In the genomic region with DNA sequence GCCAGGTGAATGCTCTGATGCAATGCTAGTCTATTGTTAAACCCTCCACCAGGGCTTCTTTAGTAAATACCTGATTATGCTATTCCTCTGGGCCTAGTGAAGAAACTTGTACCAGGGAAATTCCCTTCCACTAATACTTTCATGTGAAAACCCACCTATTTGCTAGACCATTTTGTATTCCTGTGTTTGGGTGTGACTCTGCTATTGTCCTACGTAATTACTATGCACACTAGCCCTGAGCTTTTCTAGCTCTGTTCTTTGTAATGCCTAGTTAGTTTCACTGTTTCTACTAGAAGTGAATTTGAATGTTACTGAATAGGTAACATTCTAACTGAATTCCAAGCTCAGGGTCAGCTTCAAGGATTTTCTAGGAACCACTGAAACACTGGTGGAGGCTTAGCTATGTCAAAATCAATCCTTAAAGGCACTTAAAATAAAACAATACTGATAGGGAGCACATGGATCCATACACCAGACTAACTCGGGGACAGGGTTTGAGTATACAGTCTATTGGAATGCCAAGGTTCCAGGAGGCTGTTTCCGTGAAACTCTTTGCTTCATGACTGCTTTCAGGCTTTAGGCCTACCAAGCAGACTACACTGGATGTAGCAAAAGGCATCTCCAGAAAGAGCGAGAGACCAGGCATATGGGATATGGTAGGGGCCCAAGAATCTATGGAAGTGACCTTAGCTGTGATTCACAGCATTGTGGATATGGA, we compare ENCODE assay signal across 32 mouse cellular contexts. TPM values are rescaled to one million over a fixed set of nuclear protein-coding genes. Genes with fewer than 3 reads are reported as not detected.
"Had no signal": no experiment of that assay in that cellular context is flagged by ENCODE, and none has a peak within 500 bp of the region (broad histone marks: within the 10 kb centered on the region; RNA-seq: fewer than 3 reads in every experiment).

No protein-coding gene starts in this region.

RNA-seq across cellular contexts. Expression of gene Esp8, which starts 24.2 kb away (rescaled TPM):
- total RNA-seq: common myeloid progenitor, adult 5-6 weeks; forebrain, postnatal 0 days; gastrocnemius, adult 18-20 months; gastrocnemius, adult 2 months; gastrocnemius, adult 8-10 months; gastrocnemius, postnatal 10 days; gastrocnemius, postnatal 14 days; gastrocnemius, postnatal 25 days; gastrocnemius, postnatal 36 days; gastrocnemius, postnatal 4 days; granulocyte monocyte progenitor cell, adult 5-6 weeks; heart, adult 18-20 months; heart, adult 2 months; heart, adult 8-10 months had no signal
- polyA plus RNA-seq: cortical plate, adult 2 months; embryonic facial prominence, embryonic 10.5 days; embryonic facial prominence, embryonic 11.5 days; embryonic facial prominence, embryonic 12.5 days; embryonic facial prominence, embryonic 13.5 days; embryonic facial prominence, embryonic 14.5 days; embryonic facial prominence, embryonic 15.5 days; erythroblast, embryonic 14.5 days; forebrain, embryonic 10.5 days; forebrain, embryonic 11.5 days; forebrain, embryonic 12.5 days; forebrain, embryonic 13.5 days; forebrain, embryonic 14.5 days; forebrain, embryonic 15.5 days; forebrain, postnatal 0 days; frontal cortex, adult 2 months; gonadal fat pad, adult 2 months; heart, adult 2 months; heart, embryonic 10.5 days; heart, embryonic 11.5 days had no signal
